Mouse (Mus musculus): ENCODE measurements at regions not wholly inside any gene's neighbourhood (a gene's known extent, or its start where the extent isn't known, plus 50 kb on each side); places are given as distances from the start of the nearest gene placed in this dataset.

- ATAC-seq (ENCODE audit: insufficient read depth, low FRiP score, low TSS enrichment): no peak
- H3K9ac ChIP-seq (ENCODE audit: low read length): no peak overlapping the region
- 93% methylated on average over 5 of the region's 5 CpGs for WGBS
Observed at GRCm38 (mm10) chr12:52453890-52454289, 49.9 kb upstream of the Arhgap5 start.

More at GRCm38 (mm10) chr12:52453890-52454289, 49.9 kb upstream of the Arhgap5 start:
- Histone ChIP-seq H3K27me3 (ENCODE audit: control insufficient read depth, insufficient read depth, low read length) (no peaks in the 10 kb centered on the region), H3K36me3 (ENCODE audit: control insufficient read depth, insufficient read depth, low read length) (no peaks in the 10 kb centered on the region), H3K9me3 (ENCODE audit: control insufficient read depth, low read length) (no peaks in the 10 kb centered on the region), H3K27ac (ENCODE audit: low read depth, low read length) (no peak overlapping the region), H3K4me3 (ENCODE audit: low read depth, low read length) (no peak overlapping the region), H3K4me1 (ENCODE audit: control insufficient read depth, insufficient read depth, low read length) (no peaks in the 10 kb centered on the region), H3K4me2 (ENCODE audit: low read depth) (no peak overlapping the region)
- DNase-seq (ENCODE audit: low spot score): no peak

Measured in neural tube, embryonic 11.5 days (tissue).